Mouse (Mus musculus) stomach, embryonic 16.5 days (tissue): ENCODE results near the gene Ank3. TPM values are rescaled to one million over a fixed set of nuclear protein-coding genes. Genes with fewer than 3 reads are reported as not detected.

ENCODE experiments used
- ATAC-seq: fragments of 200-750 bp; cut with Nextera tagmentation; 2 replicates; pipeline ENCODE4 v1.8.0; 2017; ENCODE audit warnings: moderate number of reproducible peaks, moderate TSS enrichment; ENCODE audit not compliant: insufficient read depth, low FRiP score
- H3K27ac ChIP-seq: fragments of 300-500 bp; sonication (generic); 2 replicates; pipeline ENCODE4 v1.5.1; 2014; ENCODE audit warnings: low read length
- H3K27me3 ChIP-seq: fragments of 300-500 bp; sonication (generic); 2 replicates; pipeline ENCODE4 v1.6.1; 2014; ENCODE audit warnings: low read length, control low read depth, mixed read lengths; ENCODE audit not compliant: control insufficient read depth, insufficient read depth
- H3K36me3 ChIP-seq: fragments of 300-500 bp; sonication (generic); 2 replicates; pipeline ENCODE4 v1.6.1; 2014; ENCODE audit warnings: low read length; ENCODE audit not compliant: control insufficient read depth, insufficient read depth
- H3K4me1 ChIP-seq: fragments of 300-500 bp; sonication (generic); 2 replicates; pipeline ENCODE4 v1.6.1; 2014; ENCODE audit warnings: low read length, control low read depth, mixed read lengths; ENCODE audit not compliant: control insufficient read depth, insufficient read depth
- H3K4me2 ChIP-seq: fragments of 300-500 bp; sonication (generic); 2 replicates; pipeline ENCODE4 v1.6.1; 2014; ENCODE audit warnings: low read depth, low read length, mixed read lengths
- H3K4me3 ChIP-seq: fragments of 300-500 bp; sonication (generic); replicated peaks from 2 replicates; pipeline ENCODE4 v1.5.1; 2014; ENCODE audit warnings: mild to moderate bottlenecking, low read length
- H3K9ac ChIP-seq: fragments of 300-500 bp; sonication (generic); 2 replicates; pipeline ENCODE4 v1.6.1; 2014; ENCODE audit warnings: low read length
- H3K9me3 ChIP-seq: fragments of 300-500 bp; sonication (generic); replicated peaks from 2 replicates; pipeline ENCODE4 v1.6.1; 2016; ENCODE audit warnings: low read length, control low read depth; ENCODE audit not compliant: control insufficient read depth
- WGBS: fragments of 180-500 bp; shearing (Covaris S2); extraction: QIAGEN DNeasy Blood & Tissue Kit; methylation state at CpG from one replicate; pipeline ENCODE4 v1.1.7; 2014; 5-methylcytosine and 5-hydroxymethylcytosine counted together
- polyA plus RNA-seq: library from polyadenylated mRNA; unstranded; fragments of >200 nt; fragmentation: Nextera tagmentation; extraction: Ambion mirVana; gene quantifications from 2 replicates; pipeline ENCODE4 v1.2.1, GENCODE M21; 2015

Ank3 gene
- polyA plus RNA-seq, 1 experiment from 2014 or later: 37.7 TPM

- Histone ChIP-seq H3K27ac (no peak overlapping the region), H3K4me2 (no peak overlapping the region), H3K4me1 (peaks cover 20% of the 10 kb centered on the region), H3K27me3 (no peaks in the 10 kb centered on the region), H3K4me3 (no peak overlapping the region), H3K36me3 (no peaks in the 10 kb centered on the region), H3K9me3 (no peaks in the 10 kb centered on the region), H3K9ac (no peak overlapping the region)
- ATAC-seq: no peak
- WGBS: 53% methylated on average over 7 of the region's 7 CpGs
Measured at GRCm38 (mm10) chr10:69573054-69573453, 174.5 kb downstream of the Ank3 start.

- Histone ChIP-seq H3K4me2 (no peak overlapping the region), H3K9me3 (no peaks in the 10 kb centered on the region), H3K4me1 (peaks cover 20% of the 10 kb centered on the region), H3K27me3 (no peaks in the 10 kb centered on the region), H3K36me3 (no peaks in the 10 kb centered on the region), H3K27ac (no peak overlapping the region), H3K9ac (no peak overlapping the region), H3K4me3 (no peak overlapping the region)
- no peak for ATAC-seq
- 13% methylated on average over 3 of the region's 3 CpGs for WGBS
Measured at GRCm38 (mm10) chr10:69573746-69574145, 175.2 kb downstream of the Ank3 start.

DNA sequence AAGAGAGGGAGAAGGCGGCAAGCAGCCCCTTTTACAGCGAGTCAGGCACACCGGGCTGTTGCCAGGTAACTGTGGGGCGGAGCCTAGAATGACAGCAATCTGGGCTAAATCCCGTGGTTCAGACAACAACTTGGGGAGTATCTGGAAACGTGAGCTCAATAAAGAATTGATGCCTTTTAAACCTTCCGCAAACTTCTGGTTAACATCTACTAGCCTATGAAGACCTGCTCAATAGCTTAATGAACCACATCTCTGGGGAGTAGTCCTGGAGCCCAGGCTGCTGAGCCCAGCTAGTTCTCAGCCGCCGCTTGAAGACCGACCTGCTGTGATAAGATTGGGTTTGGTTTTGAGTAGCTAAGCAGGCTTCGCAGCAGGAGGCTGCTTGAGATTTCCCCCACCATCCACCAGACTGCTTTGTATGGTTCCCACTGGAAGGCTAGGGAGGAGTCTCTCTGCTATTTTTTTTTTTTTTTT is 175.7 kb downstream of the Ank3 start:
- no peak overlapping the region for H3K4me2 ChIP-seq
- ATAC-seq: no peak

DNA sequence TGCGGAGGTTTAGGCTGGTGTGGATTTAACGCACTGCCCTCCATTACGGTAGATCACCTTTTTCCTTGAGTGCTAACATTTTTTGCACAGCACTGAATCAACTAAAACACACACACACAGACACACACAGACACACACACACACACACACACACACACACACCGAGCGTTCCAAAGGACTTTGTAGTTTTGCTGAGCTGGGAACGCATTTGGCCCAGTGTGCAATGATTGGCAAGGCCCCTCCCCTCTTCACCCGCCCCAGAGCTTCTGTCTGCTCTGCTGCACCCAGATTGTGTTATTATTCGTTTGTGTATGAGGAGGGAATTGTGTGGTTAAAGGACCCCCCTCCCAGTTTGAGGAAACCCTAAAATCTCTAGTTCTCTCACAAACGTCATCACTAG is 176.3 kb downstream of the Ank3 start:
- Histone ChIP-seq H3K27me3 (no peaks in the 10 kb centered on the region), H3K4me3 (no peak overlapping the region), H3K36me3 (no peaks in the 10 kb centered on the region), H3K9ac (no peak overlapping the region), H3K27ac (no peak overlapping the region), H3K4me1 (peaks cover 20% of the 10 kb centered on the region), H3K9me3 (no peaks in the 10 kb centered on the region), H3K4me2 (no peak overlapping the region)
- ATAC-seq: no peak
- 50% methylated on average over 9 of the region's 9 CpGs for WGBS

More for the DNA sequence above, 175.7 kb downstream of the Ank3 start:
- Histone ChIP-seq H3K27ac (no peak overlapping the region), H3K9me3 (no peaks in the 10 kb centered on the region), H3K27me3 (no peaks in the 10 kb centered on the region), H3K36me3 (no peaks in the 10 kb centered on the region), H3K4me1 (peaks cover 20% of the 10 kb centered on the region), H3K4me3 (no peak overlapping the region), H3K9ac (no peak overlapping the region)
- WGBS: 16% methylated on average over 11 of the region's 11 CpGs

- no peak overlapping the region for H3K9ac ChIP-seq
- no peak overlapping the region for H3K27ac ChIP-seq
- WGBS: 62% methylated on average over 6 of the region's 6 CpGs
- no peaks in the 10 kb centered on the region for H3K36me3 ChIP-seq
- no peaks in the 10 kb centered on the region for H3K27me3 ChIP-seq
- H3K4me2 ChIP-seq: no peak overlapping the region
- H3K9me3 ChIP-seq: no peaks in the 10 kb centered on the region
- no peak for ATAC-seq
- H3K4me3 ChIP-seq: no peak overlapping the region
- peaks cover 20% of the 10 kb centered on the region for H3K4me1 ChIP-seq
Measured at GRCm38 (mm10) chr10:69575451-69575850, 176.9 kb downstream of the Ank3 start.

GRCm38 (mm10) chr10:69576264-69576663 is 177.7 kb downstream of the Ank3 start:
- H3K27me3 ChIP-seq: no peaks in the 10 kb centered on the region

GRCm38 (mm10) chr10:69577061-69577728 is 178.6 kb downstream of the Ank3 start:
- no peaks in the 10 kb centered on the region for H3K9me3 ChIP-seq

More at GRCm38 (mm10) chr10:69576264-69576663, 177.7 kb downstream of the Ank3 start:
- no peaks in the 10 kb centered on the region for H3K9me3 ChIP-seq
- WGBS: 77% methylated on average over 7 of the region's 7 CpGs
- H3K4me1 ChIP-seq: peaks cover 20% of the 10 kb centered on the region
- H3K4me3 ChIP-seq: no peak overlapping the region
- no peak overlapping the region for H3K27ac ChIP-seq
- H3K9ac ChIP-seq: no peak overlapping the region
- H3K36me3 ChIP-seq: no peaks in the 10 kb centered on the region
- H3K4me2 ChIP-seq: no peak overlapping the region
- ATAC-seq: no peak

GRCm38 (mm10) chr10:69577729-69578061 is 179.1 kb downstream of the Ank3 start:
- Histone ChIP-seq H3K4me3 (no peak overlapping the region), H3K9me3 (no peaks in the 10 kb centered on the region), H3K36me3 (no peaks in the 10 kb centered on the region), H3K4me1 (peaks cover 13% of the 10 kb centered on the region), H3K9ac (no peak overlapping the region), H3K27ac (no peak overlapping the region), H3K27me3 (no peaks in the 10 kb centered on the region), H3K4me2 (no peak overlapping the region)
- WGBS: 75% methylated on average over 7 of the region's 7 CpGs
- no peak for ATAC-seq

More at GRCm38 (mm10) chr10:69577061-69577728, 178.6 kb downstream of the Ank3 start:
- no peak overlapping the region for H3K4me2 ChIP-seq
- 77% methylated on average over 15 of the region's 15 CpGs for WGBS
- H3K4me1 ChIP-seq: peaks cover 13% of the 10 kb centered on the region
- ATAC-seq: no peak
- H3K9ac ChIP-seq: no peak overlapping the region
- H3K4me3 ChIP-seq: no peak overlapping the region
- H3K27me3 ChIP-seq: no peaks in the 10 kb centered on the region
- H3K36me3 ChIP-seq: no peaks in the 10 kb centered on the region
- H3K27ac ChIP-seq: no peak overlapping the region

DNA sequence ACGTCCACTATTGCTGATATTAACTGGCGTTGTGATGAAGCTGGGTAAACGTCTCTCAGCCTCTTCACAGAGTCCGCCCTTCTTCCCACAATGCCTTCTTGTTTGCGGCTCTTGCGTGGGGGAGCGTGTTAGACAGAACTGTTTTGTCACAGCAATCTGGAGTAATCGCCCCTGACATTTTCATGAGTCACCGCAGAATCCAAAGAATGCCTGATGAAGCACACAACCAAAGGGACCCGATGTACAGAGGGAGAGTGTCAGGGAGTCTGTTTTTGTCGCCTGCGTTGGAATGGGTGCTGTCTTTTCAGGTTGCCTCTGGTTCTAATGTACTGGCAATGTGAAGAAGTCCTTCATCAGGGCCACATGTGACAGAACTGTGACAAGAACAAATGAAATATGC is 181.0 kb downstream of the Ank3 start:
- 69% methylated on average over 12 of the region's 12 CpGs for WGBS
- no peaks in the 10 kb centered on the region for H3K36me3 ChIP-seq
- ATAC-seq: no peak
- H3K4me3 ChIP-seq: no peak overlapping the region
- peaks cover 8% of the 10 kb centered on the region for H3K4me1 ChIP-seq
- no peaks in the 10 kb centered on the region for H3K27me3 ChIP-seq
- H3K27ac ChIP-seq: no peak overlapping the region
- H3K9me3 ChIP-seq: no peaks in the 10 kb centered on the region
- no peak overlapping the region for H3K9ac ChIP-seq
- no peak overlapping the region for H3K4me2 ChIP-seq
